Mouse (Mus musculus) hindbrain, embryonic 15.5 days (tissue): Measurements from ENCODE around the gene Rogdi. TPM values are rescaled to one million over a fixed set of nuclear protein-coding genes. Genes with fewer than 3 reads are reported as not detected.

Source experiments
- ATAC-seq: fragments of 200-750 bp; cut with Nextera tagmentation; 2 replicates; pipeline ENCODE4 v1.8.0; 2017; ENCODE audit warnings: low read depth, moderate number of reproducible peaks, moderate TSS enrichment; ENCODE audit not compliant: low FRiP score
- H3K27ac ChIP-seq: fragments of 300-500 bp; sonication (generic); replicated peaks from 2 replicates; pipeline ENCODE4 v1.5.1; 2015; ENCODE audit warnings: mild to moderate bottlenecking, inconsistent platforms
- H3K27me3 ChIP-seq: fragments of 300-500 bp; sonication (generic); 2 replicates; pipeline ENCODE4 v1.6.1; 2015; ENCODE audit warnings: control low read depth, inconsistent platforms
- H3K36me3 ChIP-seq: fragments of 300-500 bp; sonication (generic); 2 replicates; pipeline ENCODE4 v1.6.1; 2015; ENCODE audit warnings: control low read depth, inconsistent platforms
- H3K4me1 ChIP-seq: fragments of 300-500 bp; sonication (generic); replicated peaks from 2 replicates; pipeline ENCODE4 v1.6.1; 2015; ENCODE audit warnings: control low read depth, inconsistent platforms
- H3K4me2 ChIP-seq: fragments of 300-500 bp; sonication (generic); 2 replicates; pipeline ENCODE4 v1.6.1; 2015; ENCODE audit warnings: moderate library complexity, mild to moderate bottlenecking, inconsistent platforms
- H3K4me3 ChIP-seq: fragments of 300-500 bp; sonication (generic); 2 replicates; pipeline ENCODE4 v1.5.1; 2015; ENCODE audit warnings: mild to moderate bottlenecking, inconsistent platforms
- H3K9ac ChIP-seq: fragments of 300-500 bp; sonication (generic); 2 replicates; pipeline ENCODE4 v1.6.1; 2015; ENCODE audit warnings: inconsistent platforms
- H3K9me3 ChIP-seq: fragments of 300-500 bp; sonication (generic); 2 replicates; pipeline ENCODE4 v1.6.1; 2016; ENCODE audit warnings: control low read depth, inconsistent platforms
- WGBS: fragments of 180-500 bp; shearing (Covaris S2); methylation state at CpG from one replicate; pipeline ENCODE4 v1.1.7; 2015; 5-methylcytosine and 5-hydroxymethylcytosine counted together
- polyA plus RNA-seq: library from polyadenylated mRNA; unstranded; fragments of >200 nt; fragmentation: Nextera tagmentation; extraction: Ambion mirVana; gene quantifications from 2 replicates; pipeline ENCODE4 v1.2.1, GENCODE M21; 2015

Gene Rogdi
- polyA plus RNA-seq, result 140 and 164 TPM in 2 replicates

GRCm38 (mm10) chr16:5013054-5013838 is at the start of gene Rogdi:
Gene Rogdi (minus strand): TSS chr16:5013553.
- peak within 1 kb of the TSS; percentile 74 for H3K4me2 ChIP-seq
- peak within 1 kb of the TSS; percentile 89 for H3K27ac ChIP-seq
- peaks cover 38% of the 10 kb centered on the region for H3K36me3 ChIP-seq
- ATAC-seq, result peak; percentile 99
- under 1% methylated on average over 63 of the region's 63 CpGs for WGBS
- peak within 1 kb of the TSS; percentile 72 for H3K4me3 ChIP-seq
- H3K9ac ChIP-seq, result peak within 1 kb of the TSS; percentile 65
- no peaks in the 10 kb centered on the region for H3K9me3 ChIP-seq
- no peaks in the 10 kb centered on the region for H3K27me3 ChIP-seq
- peaks cover 17% of the 10 kb centered on the region for H3K4me1 ChIP-seq

DNA sequence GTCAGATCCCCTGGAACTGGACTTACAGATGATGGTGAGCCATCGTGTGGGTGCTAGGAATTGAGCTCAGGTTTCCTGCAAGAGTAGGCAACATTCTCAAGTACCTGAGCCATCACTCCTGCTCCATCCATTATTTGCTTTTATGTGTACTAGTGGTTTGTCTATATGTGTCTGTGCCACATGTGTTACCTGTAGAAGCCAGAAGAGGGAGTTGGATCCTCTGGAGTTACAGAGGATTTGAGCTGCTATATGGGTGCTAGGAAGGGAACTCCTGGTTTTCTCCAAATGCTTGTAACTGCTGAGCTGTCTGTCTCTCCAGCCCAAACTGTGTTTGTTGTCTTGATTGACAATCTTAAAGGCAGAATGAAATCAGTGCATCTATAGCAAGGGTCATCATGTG is 44.8 kb upstream of the Rogdi start:
- H3K27me3 ChIP-seq, result no peaks in the 10 kb centered on the region
- no peak overlapping the region for H3K4me3 ChIP-seq
- H3K9ac ChIP-seq, result no peak overlapping the region
- peaks cover 51% of the 10 kb centered on the region for H3K36me3 ChIP-seq
- no peak for ATAC-seq
- H3K27ac ChIP-seq, result no peak overlapping the region
- 90% methylated on average over 1 of the region's 1 CpGs for WGBS
- H3K4me2 ChIP-seq, result no peak overlapping the region
- 0 out of 2 replicates have a peak, but pooled peaks cover 3% of the 10 kb centered on the region for H3K4me1 ChIP-seq
- no peaks in the 10 kb centered on the region for H3K9me3 ChIP-seq

GRCm38 (mm10) chr16:5050251-5051110 is 37.1 kb upstream of the Rogdi start:
- peaks cover 34% of the 10 kb centered on the region for H3K36me3 ChIP-seq
- peak; percentile 83 for ATAC-seq
- H3K9ac ChIP-seq, result peak overlapping the region; percentile 63
- under 1% methylated on average over 66 of the region's 78 CpGs for WGBS
- peaks cover 37% of the 10 kb centered on the region for H3K4me1 ChIP-seq
- H3K4me2 ChIP-seq, result peak overlapping the region; percentile 86
- no peaks in the 10 kb centered on the region for H3K9me3 ChIP-seq
- peak overlapping the region; percentile 95 for H3K27ac ChIP-seq
- peak overlapping the region; percentile 66 for H3K4me3 ChIP-seq
- no peaks in the 10 kb centered on the region for H3K27me3 ChIP-seq

DNA sequence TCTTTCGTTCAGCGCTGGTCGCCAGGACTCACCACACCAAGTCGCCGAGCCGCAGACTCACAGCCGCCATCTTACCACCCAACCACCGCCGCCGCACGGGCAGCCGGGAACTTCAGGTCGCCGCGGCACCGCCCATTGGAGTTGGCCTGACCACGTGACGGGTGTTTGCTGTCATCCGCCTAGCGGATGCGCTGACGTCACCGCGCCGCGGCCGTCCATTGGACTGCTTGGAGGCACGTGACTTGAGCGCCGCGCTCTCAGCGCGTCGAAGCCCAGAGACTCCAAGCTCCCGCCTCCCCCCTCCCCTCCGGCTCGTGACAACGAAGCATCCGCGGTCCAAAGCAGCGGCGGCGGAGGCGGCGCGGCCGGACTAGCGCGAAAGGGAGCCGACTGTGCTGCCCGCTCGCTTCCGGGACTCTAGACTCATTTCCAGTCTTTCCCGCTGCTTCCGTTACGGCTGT is 36.5 kb upstream of the Rogdi start, which contains the start of the genes Glyr1 and Ubn1:
TSS of gene Glyr1 (minus strand) at position 90 of the 461 bp plus-strand sequence.
TSS of gene Ubn1 (plus strand) at position 284 of the 461 bp plus-strand sequence.
- Histone ChIP-seq H3K4me1 (peaks cover 37% of the 10 kb centered on the region), H3K9me3 (no peaks in the 10 kb centered on the region), H3K4me3 (peak within 1 kb of the TSS; percentile 66), H3K36me3 (peaks cover 34% of the 10 kb centered on the region), H3K4me2 (peak within 1 kb of the TSS; percentile 88), H3K27me3 (no peaks in the 10 kb centered on the region), H3K27ac (peak within 1 kb of the TSS; percentile 95), H3K9ac (peak within 1 kb of the TSS; percentile 90)
- WGBS, result under 1% methylated on average over 52 of the region's 56 CpGs
- peak; percentile 100 for ATAC-seq

DNA sequence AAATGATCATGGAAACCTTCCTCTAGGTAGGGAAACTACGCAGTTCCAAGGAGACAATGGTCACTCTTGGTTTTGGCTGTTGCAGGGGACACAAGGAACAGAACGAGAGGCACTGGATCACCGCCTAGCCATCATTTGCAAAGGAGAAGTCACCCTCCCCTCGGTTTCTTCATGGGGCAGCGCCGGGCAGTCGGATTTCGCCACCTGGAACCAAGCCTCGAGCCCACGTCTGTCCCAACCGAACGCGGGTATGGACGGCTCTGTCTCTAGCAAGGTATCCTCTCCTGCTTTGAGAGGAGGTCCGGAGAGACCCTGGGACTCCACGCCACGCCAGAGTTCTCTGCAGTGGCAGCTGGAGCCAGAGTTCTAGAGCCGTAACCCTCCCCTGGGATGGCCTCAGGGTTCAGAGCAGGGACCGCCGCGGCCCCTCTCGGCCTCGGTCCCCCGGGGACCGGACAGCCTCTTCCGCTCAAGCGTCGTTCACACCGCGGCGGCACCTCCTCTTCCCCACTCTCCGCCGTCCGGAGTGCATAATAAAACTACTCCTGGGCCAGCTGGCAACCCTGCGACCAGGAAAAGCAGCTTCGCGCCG is 35.9 kb upstream of the Rogdi start:
- peak overlapping the region; percentile 90 for H3K9ac ChIP-seq
- under 1% methylated on average over 38 of the region's 38 CpGs for WGBS
- H3K4me2 ChIP-seq, result peak overlapping the region; percentile 88
- H3K4me1 ChIP-seq, result peaks cover 37% of the 10 kb centered on the region
- no peaks in the 10 kb centered on the region for H3K9me3 ChIP-seq
- H3K4me3 ChIP-seq, result peak overlapping the region; percentile 66
- no peaks in the 10 kb centered on the region for H3K27me3 ChIP-seq
- peaks cover 38% of the 10 kb centered on the region for H3K36me3 ChIP-seq
- peak; percentile 62 for ATAC-seq
- peak overlapping the region; percentile 91 for H3K27ac ChIP-seq

- no peak for ATAC-seq
- 95% methylated on average over 3 of the region's 3 CpGs for WGBS
Measured at GRCm38 (mm10) chr16:5045322-5045721, 32.0 kb upstream of the Rogdi start.

DNA sequence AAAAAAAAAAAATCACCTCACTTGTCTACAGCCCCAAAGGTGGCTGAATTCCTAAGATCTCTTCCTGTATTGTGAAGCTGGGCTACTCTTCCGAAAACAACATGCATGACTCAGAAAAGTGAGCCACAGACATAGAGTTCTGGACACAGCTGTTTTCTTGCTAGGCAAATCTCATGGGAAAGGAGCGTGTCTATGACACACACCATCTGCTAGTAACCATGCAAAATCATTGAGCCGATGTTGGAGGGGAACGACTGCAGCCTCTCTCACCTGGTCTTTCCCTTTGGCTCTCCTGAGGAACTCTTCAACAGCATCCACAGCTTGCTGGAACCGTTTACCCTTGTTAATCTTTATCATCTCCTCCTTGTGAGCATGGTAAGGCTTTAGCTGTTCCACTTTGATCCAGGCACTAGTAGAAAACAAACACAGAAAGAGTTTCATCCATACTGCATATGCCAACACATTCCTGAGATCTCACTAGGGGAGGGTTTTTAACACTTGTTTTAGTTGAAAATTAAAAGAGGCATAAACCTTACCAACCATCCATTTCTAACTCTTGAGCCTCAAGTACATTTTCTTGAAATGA is 23.4 kb upstream of the Rogdi start:
- Histone ChIP-seq H3K27me3 (no peaks in the 10 kb centered on the region), H3K4me2 (no peak overlapping the region), H3K27ac (no peak overlapping the region), H3K9ac (no peak overlapping the region), H3K4me1 (no peaks in the 10 kb centered on the region), H3K9me3 (no peaks in the 10 kb centered on the region), H3K4me3 (no peak overlapping the region), H3K36me3 (peaks cover 89% of the 10 kb centered on the region)
- ATAC-seq, result no peak
- 80% methylated on average over 5 of the region's 5 CpGs for WGBS

More at GRCm38 (mm10) chr16:5045322-5045721, 32.0 kb upstream of the Rogdi start:
- no peaks in the 10 kb centered on the region for H3K9me3 ChIP-seq
- H3K36me3 ChIP-seq, result peaks cover 66% of the 10 kb centered on the region
- no peaks in the 10 kb centered on the region for H3K27me3 ChIP-seq
- peaks cover 18% of the 10 kb centered on the region for H3K4me1 ChIP-seq
- no peak overlapping the region for H3K27ac ChIP-seq
- H3K4me3 ChIP-seq, result no peak overlapping the region
- no peak overlapping the region for H3K9ac ChIP-seq
- H3K4me2 ChIP-seq, result no peak overlapping the region

GRCm38 (mm10) chr16:5035591-5035990 is 22.2 kb upstream of the Rogdi start:
- Histone ChIP-seq H3K4me2 (no peak overlapping the region), H3K9me3 (no peaks in the 10 kb centered on the region), H3K27ac (no peak overlapping the region), H3K9ac (no peak overlapping the region), H3K36me3 (peaks cover 89% of the 10 kb centered on the region), H3K4me1 (no peaks in the 10 kb centered on the region), H3K4me3 (no peak overlapping the region), H3K27me3 (no peaks in the 10 kb centered on the region)
- WGBS, result 96% methylated on average over 3 of the region's 3 CpGs
- no peak for ATAC-seq

GRCm38 (mm10) chr16:5029847-5030246 is 16.5 kb upstream of the Rogdi start:
- peaks cover 96% of the 10 kb centered on the region for H3K36me3 ChIP-seq
- H3K27ac ChIP-seq, result no peak overlapping the region
- no peak overlapping the region for H3K4me2 ChIP-seq
- H3K4me3 ChIP-seq, result no peak overlapping the region
- 60% methylated on average over 2 of the region's 2 CpGs for WGBS
- H3K4me1 ChIP-seq, result no peaks in the 10 kb centered on the region
- no peak for ATAC-seq
- H3K9ac ChIP-seq, result no peak overlapping the region
- H3K9me3 ChIP-seq, result no peaks in the 10 kb centered on the region
- no peaks in the 10 kb centered on the region for H3K27me3 ChIP-seq

GRCm38 (mm10) chr16:5024021-5024420 is 10.7 kb upstream of the Rogdi start:
- WGBS, result 96% methylated on average over 3 of the region's 3 CpGs

GRCm38 (mm10) chr16:5014578-5014977 is 1.2 kb upstream of the Rogdi start:
- WGBS, result 85% methylated on average over 4 of the region's 4 CpGs
- H3K27me3 ChIP-seq, result no peaks in the 10 kb centered on the region
- H3K4me1 ChIP-seq, result peaks cover 17% of the 10 kb centered on the region
- H3K36me3 ChIP-seq, result peaks cover 52% of the 10 kb centered on the region
- H3K9me3 ChIP-seq, result no peaks in the 10 kb centered on the region
- ATAC-seq, result no peak
- H3K4me3 ChIP-seq, result no peak overlapping the region
- no peak overlapping the region for H3K9ac ChIP-seq
- H3K4me2 ChIP-seq, result no peak overlapping the region
- no peak overlapping the region for H3K27ac ChIP-seq

More at GRCm38 (mm10) chr16:5024021-5024420, 10.7 kb upstream of the Rogdi start:
- Histone ChIP-seq H3K9me3 (no peaks in the 10 kb centered on the region), H3K9ac (no peak overlapping the region), H3K4me3 (no peak overlapping the region), H3K4me2 (no peak overlapping the region), H3K27me3 (no peaks in the 10 kb centered on the region), H3K4me1 (no peaks in the 10 kb centered on the region), H3K27ac (no peak overlapping the region), H3K36me3 (peaks cover 92% of the 10 kb centered on the region)
- ATAC-seq, result no peak
